ENCODE assay signal across 17 mouse cellular contexts in the genomic region with DNA sequence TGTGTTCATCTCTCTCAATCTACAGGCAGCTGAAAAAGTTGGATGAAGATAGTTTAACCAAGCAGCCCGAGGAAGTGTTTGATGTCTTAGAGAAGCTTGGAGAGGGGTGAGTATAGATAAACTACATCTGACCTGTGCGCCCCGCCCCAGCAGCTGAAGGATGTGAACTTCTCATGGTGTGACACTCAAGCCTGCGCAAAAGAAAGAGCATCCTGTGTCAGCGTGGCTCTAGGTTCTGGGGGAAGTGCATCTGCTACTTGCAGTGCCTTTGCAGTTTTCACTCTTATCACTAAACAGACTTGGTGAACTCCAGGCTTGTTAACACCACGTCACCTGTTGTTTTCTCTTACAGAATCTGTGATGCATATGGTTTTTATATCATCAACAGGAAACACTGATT. TPM values are rescaled to one million over a fixed set of nuclear protein-coding genes. Genes with fewer than 3 reads are reported as not detected.
DNase-seq lines count a peak whose midpoint lies in the region; ATAC-seq and TF ChIP-seq lines count a peak whose summit lies in the region.
"Had no signal": no experiment of that assay in that cellular context is flagged by ENCODE, and none has a peak within 500 bp of the region (broad histone marks: within the 10 kb centered on the region; RNA-seq: fewer than 3 reads in every experiment).

No protein-coding gene starts in this region.

- peak; percentile 91 for DNase-seq in CD4-positive, CD25-positive, alpha-beta regulatory T cell, adult 2 months (ENCODE audit: low read depth, low spot score)
- peak; percentile 85 for DNase-seq in MEL (ENCODE audit: low read depth, low spot score)
- DNase-seq in naive thymus-derived CD4-positive, alpha-beta T cell, adult 2 months (ENCODE audit: low read depth) = peak; percentile 91
- peak; percentile 68 to 78 for DNase-seq in thymus, postnatal 10 days (ENCODE audit: low spot score in 2 of 2)
- no peak for DNase-seq in layer of hippocampus, postnatal 25 days (ENCODE audit: extremely low spot score in 1 of 2, low spot score in 1 of 2)
- no peak for DNase-seq in hindbrain, embryonic 10.5 days (ENCODE audit: low spot score)
- DNase-seq in liver, embryonic 11.5 days (ENCODE audit: low spot score) = no peak
- DNase-seq: adrenal gland, adult 2 months; cerebellum, adult 18-20 months; gastrocnemius, postnatal 14 days; lung, embryonic 14.5 days had no signal

- H3K4me3 ChIP-seq in MEL (ENCODE audit: control insufficient read depth in 1 of 2, insufficient read depth in 1 of 2, low read depth in 2 of 2, low read length in 2 of 2) = no peak overlapping the region
- no peak overlapping the region for H3K4me3 ChIP-seq in hindbrain, embryonic 10.5 days
- no peak overlapping the region for H3K4me3 ChIP-seq in liver, embryonic 11.5 days (ENCODE audit: low read depth, low read length)
- H3K4me3 ChIP-seq: embryonic facial prominence, embryonic 13.5 days; layer of hippocampus, adult 2 months; limb, embryonic 13.5 days; midbrain, embryonic 10.5 days; myocyte had no signal

- H3K4me1 ChIP-seq in MEL (ENCODE audit: control insufficient read depth in 1 of 2, insufficient read depth in 2 of 2, low read length in 2 of 2) = peaks cover 23 to 27% of the 10 kb centered on the region in 2 experiments
- peaks cover 15% of the 10 kb centered on the region for H3K4me1 ChIP-seq in hindbrain, embryonic 10.5 days (replicated peaks)
- H3K4me1 ChIP-seq in liver, embryonic 11.5 days (replicated peaks; ENCODE audit: control insufficient read depth, insufficient read depth, low read length) = peaks cover 18% of the 10 kb centered on the region

- TF ChIP-seq POLR2A in MEL (IDR thresholded peaks at IDR 0.05; ENCODE audit: control insufficient read depth in 1 of 2, insufficient read depth in 1 of 2, low read depth in 1 of 2, low read length in 2 of 2, poor library complexity in 1 of 2) = no peak

- TF ChIP-seq EP300 in MEL (IDR thresholded peaks at IDR 0.05; ENCODE audit: low read depth in 1 of 2, low read length in 2 of 2) = peak; percentile 56 to 58

- peaks cover 33% of the 10 kb centered on the region for H3K79me2 ChIP-seq in MEL (ENCODE audit: control insufficient read depth, insufficient read depth, low read length, poor library complexity)

- no peak for TF ChIP-seq CTCF in MEL (IDR thresholded peaks at IDR 0.05 in 2 of 3, conservative IDR thresholded peaks at IDR 0.05 in 1 of 3; ENCODE audit: control insufficient read depth in 1 of 3, insufficient read depth in 1 of 3, low read depth in 2 of 3, low read length in 3 of 3, poor library complexity in 1 of 3, severe bottlenecking in 1 of 3)

- H3K27me3 ChIP-seq in MEL (ENCODE audit: control insufficient read depth in 1 of 2, insufficient read depth in 2 of 2, low read length in 2 of 2) = no peaks in the 10 kb centered on the region
- H3K27me3 ChIP-seq in hindbrain, embryonic 10.5 days (ENCODE audit: insufficient read depth, poor library complexity, severe bottlenecking) = no peaks in the 10 kb centered on the region
- no peaks in the 10 kb centered on the region for H3K27me3 ChIP-seq in liver, embryonic 11.5 days (replicated peaks; ENCODE audit: control insufficient read depth, insufficient read depth, low read length)
- H3K27me3 ChIP-seq: embryonic facial prominence, embryonic 13.5 days; limb, embryonic 13.5 days had no signal

- WGBS in hindbrain, embryonic 10.5 days = 95% methylated on average over 6 of the region's 6 CpGs
- WGBS in liver, embryonic 11.5 days = 65% methylated on average over 6 of the region's 6 CpGs

- no peak overlapping the region for H3K4me2 ChIP-seq in liver, embryonic 11.5 days
- H3K4me2 ChIP-seq: embryonic facial prominence, embryonic 13.5 days; heart, embryonic 11.5 days; limb, embryonic 13.5 days; lung, embryonic 14.5 days had no signal

- no peak for ATAC-seq in liver, embryonic 11.5 days (replicated peaks; ENCODE audit: low FRiP score)

- H3K36me3 ChIP-seq in MEL (ENCODE audit: control insufficient read depth in 1 of 2, insufficient read depth in 2 of 2, low read length in 2 of 2) = peaks cover 13 to 51% of the 10 kb centered on the region in 2 experiments
- peaks cover 56% of the 10 kb centered on the region for H3K36me3 ChIP-seq in hindbrain, embryonic 10.5 days
- H3K36me3 ChIP-seq in liver, embryonic 11.5 days (ENCODE audit: control insufficient read depth, insufficient read depth, low read length) = peaks cover 22% of the 10 kb centered on the region

- no peak for TF ChIP-seq RAD21 in MEL (IDR thresholded peaks at IDR 0.05; ENCODE audit: low read depth, low read length)

- no peak overlapping the region for H3K27ac ChIP-seq in MEL (ENCODE audit: control insufficient read depth, low read depth, low read length)
- no peak overlapping the region for H3K27ac ChIP-seq in hindbrain, embryonic 10.5 days
- no peak overlapping the region for H3K27ac ChIP-seq in liver, embryonic 11.5 days (ENCODE audit: low read depth, low read length)
- H3K27ac ChIP-seq: embryonic facial prominence, embryonic 13.5 days; layer of hippocampus, adult 2 months; limb, embryonic 13.5 days; midbrain, embryonic 10.5 days had no signal

- no peak overlapping the region for H3K9ac ChIP-seq in MEL (ENCODE audit: control insufficient read depth, low read depth, low read length, poor library complexity, severe bottlenecking)
- H3K9ac ChIP-seq in liver, embryonic 11.5 days (ENCODE audit: low read depth, low read length) = no peak overlapping the region
- H3K9ac ChIP-seq: embryonic facial prominence, embryonic 13.5 days; limb, embryonic 13.5 days; lung, embryonic 14.5 days had no signal

- H3K9me3 ChIP-seq in MEL (replicated peaks; ENCODE audit: insufficient read depth, low read length) = no peaks in the 10 kb centered on the region
- no peaks in the 10 kb centered on the region for H3K9me3 ChIP-seq in hindbrain, embryonic 10.5 days
- H3K9me3 ChIP-seq in liver, embryonic 11.5 days (ENCODE audit: control insufficient read depth, low read length) = no peaks in the 10 kb centered on the region
- H3K9me3 ChIP-seq: embryonic facial prominence, embryonic 13.5 days; limb, embryonic 13.5 days; midbrain, embryonic 10.5 days had no signal

TF ChIP-seq in MEL, 35 proteins besides CTCF, POLR2A, EP300 and RAD21:
- peak; percentile 62 for TF ChIP-seq MXI1 (IDR thresholded peaks at IDR 0.05; ENCODE audit: low read depth, low read length)
- peak; percentile 49 for TF ChIP-seq TAL1 (IDR thresholded peaks at IDR 0.05; ENCODE audit: low read length)
- TF ChIP-seq POLR2AphosphoS5 (IDR thresholded peaks at IDR 0.05; ENCODE audit: borderline replicate concordance, low read depth, low read length) = no peak
- TF ChIP-seq CHD2 (IDR thresholded peaks at IDR 0.05; ENCODE audit: low read length) = no peak
- TF ChIP-seq CHD1 (IDR thresholded peaks at IDR 0.05; ENCODE audit: low read depth, low read length) = no peak
- TF ChIP-seq NRF1 (IDR thresholded peaks at IDR 0.05; ENCODE audit: insufficient read depth, low read depth, low read length, poor library complexity, severe bottlenecking) = peak; percentile 56; the same call in 1 of the 2 replicates
- TF ChIP-seq ETS1 (IDR thresholded peaks at IDR 0.05; ENCODE audit: low read depth, low read length) = peak; percentile 85
- TF ChIP-seq TCF12 (IDR thresholded peaks at IDR 0.05; ENCODE audit: low read depth, low read length) = peak; percentile 51
- peak; percentile 47; the same call in 1 of the 2 replicates for TF ChIP-seq MAZ (IDR thresholded peaks at IDR 0.05; ENCODE audit: low read depth, low read length)
- peak; percentile 84 for TF ChIP-seq TBP (IDR thresholded peaks at IDR 0.05; ENCODE audit: low read depth, low read length)
- TF ChIP-seq GABPA (IDR thresholded peaks at IDR 0.05; ENCODE audit: low read depth, low read length) = no peak
- 0 out of 2 replicates have a peak, but pooled peaks have one; percentile 26 for TF ChIP-seq ELF1 (IDR thresholded peaks at IDR 0.05; ENCODE audit: low read depth, low read length)
- no peak for TF ChIP-seq MYB (IDR thresholded peaks at IDR 0.05; ENCODE audit: low read depth, low read length)
- TF ChIP-seq RCOR1 (IDR thresholded peaks at IDR 0.05; ENCODE audit: low read depth, low read length) = peak; percentile 82
- peak; percentile 60 for TF ChIP-seq HCFC1 (IDR thresholded peaks at IDR 0.05; ENCODE audit: low read depth, low read length)
- peak; percentile 51; the same call in 1 of the 2 replicates for TF ChIP-seq GATA1 (IDR thresholded peaks at IDR 0.05; ENCODE audit: low read depth, low read length)
- TF ChIP-seq MYC (IDR thresholded peaks at IDR 0.05; ENCODE audit: low read depth, low read length) = 0 out of 2 replicates have a peak, but pooled peaks have one; percentile 69
- peak; percentile 80 for TF ChIP-seq SIN3A (IDR thresholded peaks at IDR 0.05; ENCODE audit: low read length)
- TF ChIP-seq USF1 (IDR thresholded peaks at IDR 0.05; ENCODE audit: low read depth, low read length) = no peak

RNA-seq across cellular contexts. Expression of a gene that starts 8.5 kb away (rescaled TPM):
- total RNA-seq in MEL (2012; rRNA removed) = 31.7 and 38.9 TPM in 2 replicates
- 10 to 100 TPM in 1 of 2 experiments, not detected in 1; 48.7 TPM for polyA plus RNA-seq in MEL (2012; ENCODE audit: insufficient read depth in 1 of 2, insufficient read length in 2 of 2, low read depth in 1 of 2, low replicate concordance in 2 of 2, missing spikeins in 1 of 2)
- total RNA-seq in layer of hippocampus, postnatal 25 days (2021) = 10 to 100 TPM; 86.8 to 95.2 TPM
- polyA plus RNA-seq in hindbrain, embryonic 10.5 days (2016; fragmentation: Nextera tagmentation; extraction: Ambion mirVana) = 58.3 and 64.3 TPM in 2 replicates
- polyA plus RNA-seq in liver, embryonic 11.5 days (2014; fragmentation: Nextera tagmentation; extraction: Ambion mirVana) = 57.1 and 58.0 TPM in 2 replicates

RNA-seq across cellular contexts. Expression of a gene that starts 9.4 kb away (rescaled TPM):
- 41.8 and 46.8 TPM in 2 replicates for total RNA-seq in MEL (2012; rRNA removed)
- 10 to 100 TPM in 1 of 2 experiments, not detected in 1; 56.1 TPM for polyA plus RNA-seq in MEL (2012; ENCODE audit: insufficient read depth in 1 of 2, insufficient read length in 2 of 2, low read depth in 1 of 2, low replicate concordance in 2 of 2, missing spikeins in 1 of 2)
- 10 to 100 TPM; 47.8 to 48.6 TPM for total RNA-seq in layer of hippocampus, postnatal 25 days (2021)
- 30.8 and 36.8 TPM in 2 replicates for polyA plus RNA-seq in hindbrain, embryonic 10.5 days (2016; fragmentation: Nextera tagmentation; extraction: Ambion mirVana)
- polyA plus RNA-seq in liver, embryonic 11.5 days (2014; fragmentation: Nextera tagmentation; extraction: Ambion mirVana) = 30.2 and 32.1 TPM in 2 replicates

RNA-seq across cellular contexts. Expression of a gene that starts 54.2 kb away (rescaled TPM):
- total RNA-seq in MEL (2012; rRNA removed) = 0.27 and 0.29 TPM in 2 replicates
- under 1 TPM in 1 of 2 experiments, not detected in 1; 0.40 TPM for polyA plus RNA-seq in MEL (2012; ENCODE audit: insufficient read depth in 1 of 2, insufficient read length in 2 of 2, low read depth in 1 of 2, low replicate concordance in 2 of 2, missing spikeins in 1 of 2)
- 1 to 10 TPM in 1 of 2 experiments, under 1 TPM in 1; 0.32 to 1.3 TPM for total RNA-seq in layer of hippocampus, postnatal 25 days (2021)
- 1.2 and 1.6 TPM in 2 replicates for polyA plus RNA-seq in hindbrain, embryonic 10.5 days (2016; fragmentation: Nextera tagmentation; extraction: Ambion mirVana)
- polyA plus RNA-seq in liver, embryonic 11.5 days (2014; fragmentation: Nextera tagmentation; extraction: Ambion mirVana) = 0.78 and 1.2 TPM in 2 replicates

Comparison
In these comparisons a context has a peak if more than half of its experiments do, and no peak if none do; other contexts are left out.
1. DNase-seq: peak in CD4-positive, CD25-positive, alpha-beta regulatory T cell, adult 2 months (single experiment), MEL (single experiment), naive thymus-derived CD4-positive, alpha-beta T cell, adult 2 months (single experiment) and thymus, postnatal 10 days (2 of 2); none in layer of hippocampus, postnatal 25 days (0 of 2), hindbrain, embryonic 10.5 days (single experiment) and liver, embryonic 11.5 days (single experiment).